Mouse (Mus musculus): ENCODE results near the gene Tmc7. TPM values are rescaled to one million over a fixed set of nuclear protein-coding genes. Genes with fewer than 3 reads are reported as not detected.
A peak's percentile ranks its signal among the peaks of the same experiment; 100 is the strongest.

Gene Tmc7
- polyA plus RNA-seq, 1 experiment, result 90.3 TPM

DNA sequence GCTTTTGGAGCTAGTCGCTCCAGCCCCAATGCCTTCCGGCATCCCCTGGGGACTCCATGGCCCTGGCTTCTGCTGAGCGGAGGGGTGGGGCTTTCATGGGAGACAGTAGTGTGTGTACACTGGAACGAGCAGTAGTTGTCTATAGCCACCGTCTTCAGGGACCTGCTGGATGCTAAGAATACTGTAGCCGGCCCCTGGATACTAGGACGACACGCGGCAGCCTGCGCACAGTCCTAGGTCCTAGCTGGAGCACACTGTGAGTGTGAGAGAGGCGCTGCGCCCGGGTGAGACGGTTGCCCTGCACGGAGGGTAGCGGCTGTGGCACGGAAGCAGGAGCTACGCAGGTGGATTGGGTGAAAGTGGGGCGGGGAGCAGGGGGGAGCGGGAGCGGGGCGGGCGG, 12.7 kb upstream of the Tmc7 start, which contains the start of gene Tmc5:
TSS of gene Tmc5 (plus strand) at position 97 of the 400 bp plus-strand sequence.
- H3K4me1 ChIP-seq (ENCODE audit: control insufficient read depth, insufficient read depth, low read length), result peaks cover 3% of the 10 kb centered on the region; the same call in 1 of the 2 replicates

GRCm38 (mm10) chr7:118596271-118596670, 11.7 kb upstream of the Tmc7 start:
- no peak overlapping the region for H3K4me3 ChIP-seq (ENCODE audit: control insufficient read depth, low read depth, low read length)
- peaks cover 3% of the 10 kb centered on the region; the same call in 1 of the 2 replicates for H3K4me1 ChIP-seq (ENCODE audit: control insufficient read depth, insufficient read depth, low read length)
- no peak overlapping the region for H3K27ac ChIP-seq (ENCODE audit: control insufficient read depth, insufficient read depth, low read depth, low read length)
- TF ChIP-seq POLR2A (IDR thresholded peaks at IDR 0.05; ENCODE audit: control insufficient read depth, low read depth, low read length), result no peak
- no peak for TF ChIP-seq CTCF (IDR thresholded peaks at IDR 0.05; ENCODE audit: control insufficient read depth, insufficient read depth, insufficient replicate concordance, low read depth, low read length)
- no peaks in the 10 kb centered on the region for H3K36me3 ChIP-seq (ENCODE audit: control insufficient read depth, insufficient read depth, low read length)
- no peaks in the 10 kb centered on the region for H3K27me3 ChIP-seq (ENCODE audit: control insufficient read depth, insufficient read depth, low read length)

More for the DNA sequence above, 12.7 kb upstream of the Tmc7 start, which contains the start of gene Tmc5:
- Histone ChIP-seq H3K4me3 (ENCODE audit: control insufficient read depth, low read depth, low read length) (no peak within 1 kb of the TSS; the same call in 1 of the 2 replicates), H3K36me3 (ENCODE audit: control insufficient read depth, insufficient read depth, low read length) (no peaks in the 10 kb centered on the region), H3K27ac (ENCODE audit: control insufficient read depth, insufficient read depth, low read depth, low read length) (no peak within 1 kb of the TSS), H3K27me3 (ENCODE audit: control insufficient read depth, insufficient read depth, low read length) (no peaks in the 10 kb centered on the region)
- TF ChIP-seq CTCF (IDR thresholded peaks at IDR 0.05; ENCODE audit: control insufficient read depth, insufficient read depth, insufficient replicate concordance, low read depth, low read length) (no peak), POLR2A (IDR thresholded peaks at IDR 0.05; ENCODE audit: control insufficient read depth, low read depth, low read length) (no peak)

- Histone ChIP-seq H3K27ac (ENCODE audit: control insufficient read depth, insufficient read depth, low read depth, low read length) (no peak overlapping the region), H3K4me3 (ENCODE audit: control insufficient read depth, low read depth, low read length) (peak overlapping the region; percentile 41), H3K27me3 (ENCODE audit: control insufficient read depth, insufficient read depth, low read length) (no peaks in the 10 kb centered on the region), H3K4me1 (ENCODE audit: control insufficient read depth, insufficient read depth, low read length) (peaks cover 3% of the 10 kb centered on the region), H3K36me3 (ENCODE audit: control insufficient read depth, insufficient read depth, low read length) (no peaks in the 10 kb centered on the region)
- TF ChIP-seq CTCF (IDR thresholded peaks at IDR 0.05; ENCODE audit: control insufficient read depth, insufficient read depth, insufficient replicate concordance, low read depth, low read length) (peak; percentile 95), POLR2A (IDR thresholded peaks at IDR 0.05; ENCODE audit: control insufficient read depth, low read depth, low read length) (no peak)
Observed at GRCm38 (mm10) chr7:118595228-118595627, 10.7 kb upstream of the Tmc7 start.

- Histone ChIP-seq H3K36me3 (ENCODE audit: control insufficient read depth, insufficient read depth, low read length) (no peaks in the 10 kb centered on the region), H3K4me1 (ENCODE audit: control insufficient read depth, insufficient read depth, low read length) (peaks cover 3% of the 10 kb centered on the region), H3K27me3 (ENCODE audit: control insufficient read depth, insufficient read depth, low read length) (no peaks in the 10 kb centered on the region), H3K4me3 (ENCODE audit: control insufficient read depth, low read depth, low read length) (peak overlapping the region; percentile 41), H3K27ac (ENCODE audit: control insufficient read depth, insufficient read depth, low read depth, low read length) (no peak overlapping the region)
- TF ChIP-seq POLR2A (IDR thresholded peaks at IDR 0.05; ENCODE audit: control insufficient read depth, low read depth, low read length), result no peak
- TF ChIP-seq CTCF (IDR thresholded peaks at IDR 0.05; ENCODE audit: control insufficient read depth, insufficient read depth, insufficient replicate concordance, low read depth, low read length), result no peak
Observed at GRCm38 (mm10) chr7:118594611-118595010, 10.1 kb upstream of the Tmc7 start.

DNA sequence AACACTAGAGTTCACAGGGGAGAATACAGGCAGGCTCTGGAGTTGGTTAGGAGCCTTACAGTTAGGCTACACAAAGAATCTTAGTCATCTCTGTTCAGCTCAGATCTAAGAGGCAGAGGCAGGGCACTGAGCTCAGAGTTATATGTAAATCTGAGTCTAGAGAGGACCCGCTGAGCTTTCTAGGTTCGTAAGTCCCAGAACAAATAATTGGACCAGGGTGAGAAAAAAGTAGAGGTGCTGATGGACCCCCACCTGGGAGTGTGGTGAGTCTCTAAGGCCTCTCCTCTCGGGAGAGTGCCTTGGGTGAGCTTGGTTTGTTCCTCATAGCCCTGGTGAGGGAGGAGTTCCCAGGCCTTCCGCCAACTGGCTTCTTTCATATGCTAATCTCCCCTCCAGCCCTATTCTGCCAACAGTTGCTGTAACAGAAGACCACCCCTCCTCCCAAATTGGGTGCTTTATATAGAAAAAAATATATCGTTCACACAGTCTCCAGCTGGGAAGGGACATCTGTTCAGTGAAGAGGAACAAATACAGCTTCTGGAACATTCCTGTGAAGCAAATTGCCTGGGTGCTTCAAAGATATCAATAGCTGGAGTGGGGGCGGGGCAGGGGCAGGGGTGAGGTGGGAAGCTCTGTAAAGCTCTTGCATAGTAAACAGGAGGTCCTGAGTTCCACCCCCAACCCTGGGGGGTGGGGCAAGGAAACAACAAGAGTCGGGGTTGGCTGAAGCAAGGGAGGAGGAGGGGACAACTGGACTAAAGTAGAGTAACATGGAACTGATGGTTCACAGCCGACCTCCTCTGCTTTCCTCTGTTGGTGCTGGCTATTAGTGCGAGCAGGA, 9.3 kb upstream of the Tmc7 start:
- TF ChIP-seq CTCF (IDR thresholded peaks at IDR 0.05; ENCODE audit: control insufficient read depth, insufficient read depth, insufficient replicate concordance, low read depth, low read length), result no peak
- no peak for TF ChIP-seq POLR2A (IDR thresholded peaks at IDR 0.05; ENCODE audit: control insufficient read depth, low read depth, low read length)
- H3K36me3 ChIP-seq (ENCODE audit: control insufficient read depth, insufficient read depth, low read length), result no peaks in the 10 kb centered on the region
- no peaks in the 10 kb centered on the region for H3K27me3 ChIP-seq (ENCODE audit: control insufficient read depth, insufficient read depth, low read length)
- no peak overlapping the region for H3K27ac ChIP-seq (ENCODE audit: control insufficient read depth, insufficient read depth, low read depth, low read length)
- no peak overlapping the region for H3K4me3 ChIP-seq (ENCODE audit: control insufficient read depth, low read depth, low read length)
- peaks cover 3% of the 10 kb centered on the region for H3K4me1 ChIP-seq (ENCODE audit: control insufficient read depth, insufficient read depth, low read length)

DNA sequence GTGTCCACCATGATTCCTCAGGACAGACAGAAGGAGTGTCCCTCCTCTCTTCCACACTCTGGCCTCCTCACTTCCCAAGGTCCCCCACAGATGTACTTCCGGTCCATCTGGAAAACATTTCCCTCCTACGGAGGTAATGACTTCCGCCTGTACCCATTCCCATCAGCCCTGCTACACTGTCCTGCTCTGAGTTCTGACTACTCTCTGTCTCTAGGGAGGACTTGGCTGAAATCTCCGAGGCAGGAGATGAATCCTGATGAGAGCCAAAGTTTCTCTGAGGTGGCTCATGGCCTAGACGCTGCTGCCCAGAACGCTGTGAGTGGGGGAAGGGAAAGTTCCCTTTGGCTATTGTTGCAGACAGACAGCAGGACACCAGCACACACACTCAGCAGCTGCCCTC, 7.6 kb upstream of the Tmc7 start:
- Histone ChIP-seq H3K4me1 (ENCODE audit: control insufficient read depth, insufficient read depth, low read length) (peaks cover 3% of the 10 kb centered on the region), H3K36me3 (ENCODE audit: control insufficient read depth, insufficient read depth, low read length) (no peaks in the 10 kb centered on the region), H3K27me3 (ENCODE audit: control insufficient read depth, insufficient read depth, low read length) (no peaks in the 10 kb centered on the region), H3K27ac (ENCODE audit: control insufficient read depth, insufficient read depth, low read depth, low read length) (no peak overlapping the region), H3K4me3 (ENCODE audit: control insufficient read depth, low read depth, low read length) (no peak overlapping the region)
- no peak for TF ChIP-seq POLR2A (IDR thresholded peaks at IDR 0.05; ENCODE audit: control insufficient read depth, low read depth, low read length)

DNA sequence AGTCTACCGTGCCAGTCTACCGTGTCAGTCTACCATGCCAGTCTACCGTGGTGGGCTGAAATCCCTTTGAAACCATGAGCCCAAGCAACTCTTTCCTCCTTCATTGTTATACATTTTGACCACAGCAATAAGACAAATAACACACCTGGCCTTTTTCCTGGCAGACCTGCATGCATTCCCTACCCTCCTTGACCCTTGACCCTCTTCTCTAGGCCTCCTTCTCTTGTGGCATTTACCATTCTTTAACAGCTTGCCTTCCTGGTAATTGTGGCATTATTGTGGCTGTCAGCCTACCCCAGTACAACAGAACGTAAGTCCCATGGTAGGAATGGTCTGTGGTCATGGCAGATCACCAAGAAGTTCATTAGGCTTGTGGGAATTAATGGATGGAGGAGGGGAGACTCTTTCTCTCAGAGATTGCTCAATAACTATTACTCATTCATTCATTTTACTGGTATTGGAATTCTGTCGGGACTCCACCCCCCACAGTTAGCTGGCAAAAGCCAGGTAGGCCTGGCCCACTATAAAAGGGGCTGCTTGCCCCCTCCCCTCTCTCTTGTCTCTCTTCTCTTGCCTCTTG, 6.3 kb upstream of the Tmc7 start:
- H3K36me3 ChIP-seq (ENCODE audit: control insufficient read depth, insufficient read depth, low read length), result no peaks in the 10 kb centered on the region
- H3K4me3 ChIP-seq (ENCODE audit: control insufficient read depth, low read depth, low read length), result no peak overlapping the region
- TF ChIP-seq CTCF (IDR thresholded peaks at IDR 0.05; ENCODE audit: control insufficient read depth, insufficient read depth, insufficient replicate concordance, low read depth, low read length), result no peak
- TF ChIP-seq POLR2A (IDR thresholded peaks at IDR 0.05; ENCODE audit: control insufficient read depth, low read depth, low read length), result no peak
- no peak overlapping the region for H3K27ac ChIP-seq (ENCODE audit: control insufficient read depth, insufficient read depth, low read depth, low read length)
- peaks cover 3% of the 10 kb centered on the region for H3K4me1 ChIP-seq (ENCODE audit: control insufficient read depth, insufficient read depth, low read length)
- no peaks in the 10 kb centered on the region for H3K27me3 ChIP-seq (ENCODE audit: control insufficient read depth, insufficient read depth, low read length)

All from testis, adult 2 months (tissue).